Mouse (Mus musculus): Measurements from ENCODE around the gene Fam219a.

Gene Fam219a

GRCm38 (mm10) chr4:41553116-41553515 is 16.2 kb downstream of the Fam219a start:
- no peak for DNase-seq

- DNase-seq, result peak; percentile 51
These were observed 16.8 kb downstream of the Fam219a start for GRCm38 (mm10) chr4:41552529-41552928.

- DNase-seq, result no peak
These were observed 22.3 kb downstream of the Fam219a start for GRCm38 (mm10) chr4:41547086-41547485.

- no peak for DNase-seq
These were observed 23.4 kb downstream of the Fam219a start for GRCm38 (mm10) chr4:41545985-41546384.

GRCm38 (mm10) chr4:41542136-41542535 is 27.2 kb downstream of the Fam219a start:
- DNase-seq, result no peak

DNA sequence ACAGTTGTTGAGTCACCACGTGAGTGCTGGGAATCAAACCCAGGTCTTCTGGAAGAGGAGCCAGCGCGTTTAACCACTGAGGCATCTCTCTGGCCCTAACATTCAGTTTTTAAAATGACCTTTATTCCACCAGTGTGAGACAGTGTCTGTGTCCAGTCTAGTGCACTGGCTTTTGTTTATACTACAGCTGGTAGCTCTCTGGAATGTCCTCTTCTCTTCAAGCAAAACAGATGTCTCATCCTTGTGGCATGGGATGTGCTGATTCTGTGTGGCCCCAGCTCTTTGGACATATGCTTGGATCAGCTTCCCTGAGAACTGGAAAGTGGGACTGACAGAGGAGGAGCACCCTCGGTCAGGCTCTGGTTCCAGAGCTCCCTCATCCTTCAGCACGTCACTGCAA is 34.5 kb downstream of the Fam219a start:
- no peak for DNase-seq

DNA sequence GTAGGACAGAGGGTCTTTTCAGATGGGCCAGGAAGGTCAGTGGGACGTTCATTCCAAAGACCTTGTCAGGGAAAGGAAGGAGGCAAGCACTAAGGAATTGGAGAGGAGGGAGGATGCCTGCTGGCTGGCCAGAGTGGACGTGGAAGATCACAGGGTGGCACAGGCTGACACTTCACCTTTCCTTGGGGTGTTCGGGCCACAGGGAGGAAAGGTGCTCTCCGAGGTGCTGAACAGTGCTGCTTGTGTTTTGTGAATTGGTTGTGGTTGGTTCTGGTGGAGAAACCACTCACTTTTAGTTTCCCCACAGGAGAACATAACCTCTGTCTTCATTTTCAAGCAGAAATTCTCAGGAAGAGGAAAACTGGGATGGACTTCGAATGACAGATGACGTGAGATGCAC is 36.9 kb downstream of the Fam219a start:
- no peak for DNase-seq

DNA sequence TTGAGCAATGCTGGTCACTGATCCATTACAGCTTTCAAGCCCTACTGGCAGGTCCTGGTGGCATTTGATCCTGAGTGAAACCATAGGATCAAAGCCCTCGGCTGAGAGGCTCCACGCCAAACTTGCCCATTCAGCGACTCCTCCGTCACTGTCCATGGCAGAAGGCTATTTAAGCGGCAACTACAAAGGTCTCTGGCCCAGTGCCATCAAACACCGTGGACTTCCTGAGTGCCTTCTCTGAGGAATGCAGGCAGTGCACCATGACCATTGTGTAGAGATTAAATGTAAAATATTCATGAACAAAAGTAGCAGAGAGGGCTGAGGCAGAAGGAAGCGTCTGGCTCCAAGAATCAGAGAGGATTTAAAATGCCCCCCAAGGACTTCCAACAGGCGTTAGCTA is 41.3 kb downstream of the Fam219a start:
- no peak for DNase-seq

- DNase-seq, result no peak
These were observed 42.3 kb downstream of the Fam219a start for GRCm38 (mm10) chr4:41527076-41527475.

DNA sequence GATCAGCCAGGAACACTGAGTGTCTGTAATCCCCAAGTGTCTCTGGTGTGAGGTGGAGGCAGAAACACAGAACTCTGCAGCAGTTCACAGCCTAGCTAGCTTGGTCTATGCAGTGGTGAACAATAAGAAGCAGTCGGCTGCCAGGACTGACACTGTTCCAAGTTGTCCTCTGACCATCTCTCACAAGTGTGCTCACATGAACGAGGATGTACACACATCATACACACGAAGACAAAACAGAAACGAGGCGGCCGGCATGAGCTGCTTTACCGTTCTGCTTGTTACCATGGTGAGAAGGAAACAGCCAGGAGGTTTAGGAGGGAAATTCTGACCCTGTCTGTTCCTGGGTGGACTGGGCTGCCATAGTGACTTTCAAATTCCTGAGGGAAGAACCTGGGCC is 42.8 kb downstream of the Fam219a start:
- no peak for DNase-seq

DNA sequence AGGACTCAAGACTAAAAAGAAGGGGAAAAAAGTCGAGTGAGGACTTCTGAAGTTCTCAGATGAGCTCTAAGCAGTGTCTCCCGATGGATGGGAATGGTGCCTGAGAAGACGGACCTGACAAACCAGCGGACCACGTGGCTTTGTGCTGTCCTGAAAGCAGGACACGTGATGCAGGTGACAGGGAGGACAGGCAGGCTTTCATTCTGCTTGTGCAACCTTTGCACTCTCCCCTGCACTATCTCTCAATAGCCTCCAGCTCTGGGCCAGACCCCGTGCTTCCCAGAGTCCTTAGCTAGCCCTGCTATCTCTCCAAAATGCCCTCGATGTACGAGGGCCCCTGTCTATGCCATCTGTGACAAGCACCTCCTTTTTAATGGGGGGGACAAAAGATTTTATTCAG is 44.5 kb downstream of the Fam219a start:
- no peak for DNase-seq

- no peak for DNase-seq
These were observed 45.5 kb downstream of the Fam219a start for GRCm38 (mm10) chr4:41523839-41524238.

- DNase-seq, result peak; percentile 45
These were observed 46.5 kb downstream of the Fam219a start for GRCm38 (mm10) chr4:41522788-41523187.

GRCm38 (mm10) chr4:41522136-41522535 is 47.2 kb downstream of the Fam219a start:
- no peak for DNase-seq

- no peak for DNase-seq
These were observed 48.7 kb downstream of the Fam219a start for GRCm38 (mm10) chr4:41520641-41521040.

- no peak for DNase-seq
These were observed 50.1 kb downstream of the Fam219a start for GRCm38 (mm10) chr4:41519195-41519594.

DNA sequence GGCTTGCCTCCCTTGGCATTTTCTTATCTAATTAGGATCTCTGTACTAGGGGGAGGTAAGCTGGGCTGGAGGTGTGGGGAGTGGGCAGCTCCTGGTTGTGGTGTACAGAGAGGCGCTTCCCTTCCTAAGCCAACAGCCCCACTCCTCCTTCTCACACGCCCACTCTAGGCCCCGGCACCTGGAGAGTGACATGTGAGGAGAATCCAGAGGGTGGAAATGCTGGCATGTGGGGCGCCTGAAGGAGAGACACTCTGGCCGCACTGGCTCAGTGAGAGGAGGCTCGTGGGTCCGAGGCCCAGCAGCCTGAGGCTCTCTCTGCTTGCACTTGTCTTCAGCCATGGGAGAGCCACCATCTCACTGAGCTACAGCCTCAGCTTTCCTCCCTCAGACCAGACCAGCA is 51.0 kb downstream of the Fam219a start:
- no peak for DNase-seq

DNA sequence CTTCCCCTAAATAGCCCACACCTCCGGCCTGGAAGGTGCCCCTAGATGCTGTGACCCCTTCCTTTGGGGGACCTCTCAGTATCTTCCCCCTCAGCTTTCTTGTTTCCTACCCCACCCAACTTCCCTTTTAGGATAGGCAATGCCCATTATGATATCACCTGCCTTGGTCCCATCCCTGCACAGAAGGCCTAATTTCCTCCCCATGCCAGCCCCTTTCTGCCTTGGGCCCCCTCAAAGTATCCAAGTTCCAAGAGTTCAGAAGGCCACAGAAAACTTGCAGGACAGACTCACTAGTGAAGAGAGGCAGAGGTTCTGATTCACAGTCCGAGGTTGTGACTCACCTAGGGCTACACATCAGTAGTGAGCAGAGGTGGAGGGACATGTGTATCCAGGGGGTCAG is 52.1 kb downstream of the Fam219a start, which contains the start of gene 1110017D15Rik:
1110017D15Rik (minus strand) TSS at position 101 of the 400 bp plus-strand sequence.
- DNase-seq, result no peak

DNA sequence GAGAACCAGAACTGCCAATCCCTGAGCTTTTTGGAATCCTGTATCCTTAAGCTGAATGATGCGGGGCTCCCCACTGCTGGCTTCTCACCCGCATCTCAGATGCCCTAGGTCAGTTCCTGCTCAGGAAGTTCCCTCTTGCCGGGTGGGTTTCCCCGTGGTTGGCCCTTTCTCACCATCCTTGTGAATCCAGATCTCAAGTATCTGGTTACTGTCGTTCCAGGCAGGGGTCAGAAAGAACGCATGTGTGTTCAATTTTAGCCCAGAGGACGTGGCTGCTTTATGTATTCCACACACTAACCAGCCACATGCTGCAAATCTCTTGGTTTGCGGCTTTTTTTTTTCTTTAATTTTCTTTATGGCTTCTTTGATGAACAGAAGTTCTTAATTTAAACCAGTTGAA is 55.6 kb downstream of the Fam219a start:
- no peak for DNase-seq

DNA sequence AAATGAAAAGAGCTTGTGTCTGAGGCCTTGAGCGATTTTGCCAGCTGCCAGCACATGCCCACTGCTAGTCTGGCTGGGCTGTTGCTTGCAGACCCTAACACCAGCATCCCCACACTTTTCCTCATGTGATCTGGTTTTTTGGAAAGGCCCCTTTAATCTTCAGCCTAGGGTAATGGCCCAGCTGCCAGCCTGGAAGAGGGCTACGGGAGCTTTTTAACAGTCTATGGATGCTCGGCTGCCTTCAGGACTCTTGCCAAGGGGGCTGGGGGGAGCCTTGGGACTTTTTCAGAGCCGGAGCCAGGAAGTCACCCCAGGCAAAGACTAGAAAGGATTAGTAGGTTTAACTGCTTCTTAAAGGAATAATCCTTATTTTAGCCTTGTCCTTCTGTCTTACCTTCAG is 56.0 kb downstream of the Fam219a start:
- DNase-seq, result no peak

DNA sequence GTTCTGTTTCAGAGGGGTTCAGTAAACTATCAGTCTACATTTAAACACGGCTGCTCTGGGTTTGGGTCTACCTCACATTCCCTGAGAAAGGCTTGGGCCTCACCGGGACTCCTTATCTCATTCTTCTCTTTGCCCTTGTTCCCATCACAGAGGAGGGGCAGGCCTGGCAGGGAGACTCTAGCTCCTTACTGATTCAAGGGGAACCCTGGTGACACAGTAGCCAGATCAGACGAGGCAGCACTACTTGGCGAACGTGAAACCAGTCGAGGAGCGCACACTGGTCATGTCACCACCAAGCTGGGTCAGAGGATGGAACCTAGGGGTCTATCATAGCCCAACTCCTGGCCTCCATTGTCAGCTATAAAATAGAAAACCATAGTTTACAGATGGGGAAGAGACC is 61.3 kb downstream of the Fam219a start:
- DNase-seq, result no peak

DNA sequence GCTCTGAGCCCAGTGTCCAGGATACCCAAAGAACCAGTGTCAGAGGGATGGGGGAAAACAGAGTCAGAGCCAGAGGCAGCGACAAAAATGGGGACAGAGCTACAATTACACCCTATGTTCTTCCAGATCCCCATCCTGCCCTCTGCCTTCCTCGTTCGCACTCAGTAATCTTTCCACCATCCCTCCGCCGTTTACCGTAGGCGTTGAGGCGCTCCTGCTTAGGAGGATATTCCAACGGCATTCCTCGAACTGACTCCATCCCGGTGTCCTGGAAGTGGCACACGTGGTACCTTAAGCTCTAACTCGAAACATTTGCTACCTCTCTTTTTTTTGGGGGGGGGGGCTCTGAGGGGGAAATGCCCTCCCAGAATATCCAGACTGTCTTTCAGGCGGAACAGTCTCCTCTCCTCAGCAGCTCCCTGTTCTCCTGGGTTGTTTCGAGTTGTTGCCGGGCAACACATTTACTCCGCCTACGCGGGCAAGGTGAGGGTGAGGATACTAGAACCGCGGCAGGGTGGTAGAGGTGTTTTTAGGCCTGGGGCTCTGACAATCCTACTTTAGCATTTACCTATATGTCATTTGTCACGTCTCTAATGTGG is 61.9 kb downstream of the Fam219a start:
- no peak for DNase-seq

DNA sequence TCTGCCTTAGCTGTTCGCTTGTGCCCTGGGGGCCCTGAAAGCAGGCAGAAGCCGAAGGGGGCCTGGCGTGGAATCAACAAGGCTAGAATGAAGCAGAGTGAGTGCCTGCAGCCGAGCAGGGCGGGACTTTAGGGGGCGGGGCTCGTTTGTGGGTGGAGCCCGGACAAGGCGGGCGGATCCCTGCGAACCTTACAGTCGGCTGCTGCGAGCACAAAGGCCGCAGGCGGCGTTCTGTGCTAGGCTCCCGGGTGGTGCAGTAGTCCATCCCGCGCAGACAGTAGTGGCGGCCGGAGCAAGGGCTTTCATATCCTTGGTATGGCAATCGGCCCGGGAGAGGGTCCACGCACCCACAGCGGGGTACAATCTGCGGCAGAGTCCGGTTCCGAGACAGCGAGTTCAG is 62.4 kb downstream of the Fam219a start:
- DNase-seq, result peak; percentile 81

- peak; percentile 61 for DNase-seq
These were observed 63.2 kb downstream of the Fam219a start for GRCm38 (mm10) chr4:41506156-41506555.

GRCm38 (mm10) chr4:41505131-41505551 is 64.2 kb downstream of the Fam219a start:
- DNase-seq, result no peak

Data from right cerebral cortex, postnatal 14 days (tissue).